19 mouse cellular contexts compared by ENCODE assay signal in the genomic region with DNA sequence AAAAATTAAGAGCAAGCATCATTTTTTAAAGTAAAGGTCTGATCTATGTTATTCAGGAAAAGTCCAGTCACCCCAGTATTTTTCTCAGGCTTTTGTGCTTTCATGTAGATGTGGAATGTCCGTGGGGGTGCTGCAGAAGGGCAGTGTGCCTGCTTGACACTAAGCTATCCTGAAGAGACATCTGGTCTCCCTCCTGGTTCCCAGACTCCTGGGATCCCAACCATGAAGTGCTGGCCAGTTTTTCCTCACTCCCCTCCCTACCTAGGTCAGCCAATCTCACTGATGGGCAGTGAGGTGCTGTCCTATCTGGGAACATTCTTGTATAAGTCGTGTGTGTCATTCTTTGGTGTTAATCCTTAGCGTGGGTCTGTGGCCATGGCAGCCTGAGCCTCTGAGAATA.
DNase-seq lines count a peak whose midpoint lies in the region; ATAC-seq and TF ChIP-seq lines count a peak whose summit lies in the region.
"Had no signal": no experiment of that assay in that cellular context is flagged by ENCODE, and none has a peak within 500 bp of the region (broad histone marks: within the 10 kb centered on the region; RNA-seq: fewer than 3 reads in every experiment).

No protein-coding gene starts in this region.

- H3K4me1 ChIP-seq in forebrain, embryonic 10.5 days: peaks cover 10% of the 10 kb centered on the region
- peaks cover 16% of the 10 kb centered on the region for H3K4me1 ChIP-seq in forebrain, embryonic 15.5 days
- H3K4me1 ChIP-seq in kidney, embryonic 15.5 days: peaks cover 11% of the 10 kb centered on the region
- peaks cover 11 to 14% of the 10 kb centered on the region in 2 experiments for H3K4me1 ChIP-seq in MEL (ENCODE audit: control insufficient read depth in 1 of 2, insufficient read depth in 2 of 2, low read length in 2 of 2)
- H3K4me1 ChIP-seq: heart, embryonic 13.5 days had no signal

- no peaks in the 10 kb centered on the region for H3K9me3 ChIP-seq in forebrain, embryonic 10.5 days
- no peaks in the 10 kb centered on the region for H3K9me3 ChIP-seq in forebrain, embryonic 15.5 days
- H3K9me3 ChIP-seq in kidney, embryonic 15.5 days (replicated peaks): no peaks in the 10 kb centered on the region
- no peaks in the 10 kb centered on the region for H3K9me3 ChIP-seq in MEL (replicated peaks; ENCODE audit: insufficient read depth, low read length)
- H3K9me3 ChIP-seq: embryonic facial prominence, embryonic 15.5 days; heart, embryonic 13.5 days had no signal

- no peak for TF ChIP-seq RAD21 in MEL (IDR thresholded peaks at IDR 0.05; ENCODE audit: low read depth, low read length)

- 82% methylated on average over 3 of the region's 3 CpGs for WGBS in forebrain, embryonic 10.5 days
- 69% methylated on average over 3 of the region's 3 CpGs for WGBS in forebrain, embryonic 15.5 days
- 73% methylated on average over 3 of the region's 3 CpGs for WGBS in kidney, embryonic 15.5 days

- peak; percentile 11 for DNase-seq in cerebellum, adult 9-11 months
- DNase-seq in cerebellum, postnatal 36 days: no peak
- DNase-seq in forebrain, embryonic 10.5 days (ENCODE audit: extremely low spot score, low spot score): no peak
- DNase-seq in kidney, adult 8-10 months: no peak
- DNase-seq in MEL (ENCODE audit: low read depth, low spot score): no peak
- DNase-seq in embryo, embryonic 10 days (ENCODE audit: low spot score): no peak
- DNase-seq: adrenal gland, postnatal 14 days; embryo, embryonic 11 days; gastrocnemius, postnatal 14 days; heart, postnatal 36 days; kidney, adult 11 months had no signal

- no peak for TF ChIP-seq CTCF in MEL (IDR thresholded peaks at IDR 0.05 in 2 of 3, conservative IDR thresholded peaks at IDR 0.05 in 1 of 3; ENCODE audit: control insufficient read depth in 1 of 3, insufficient read depth in 1 of 3, low read depth in 2 of 3, low read length in 3 of 3, poor library complexity in 1 of 3, severe bottlenecking in 1 of 3)

- no peak overlapping the region for H3K4me2 ChIP-seq in forebrain, embryonic 15.5 days (replicated peaks)
- no peak overlapping the region for H3K4me2 ChIP-seq in kidney, embryonic 15.5 days
- H3K4me2 ChIP-seq: embryonic facial prominence, embryonic 15.5 days; heart, embryonic 13.5 days had no signal

- TF ChIP-seq POLR2A in MEL (IDR thresholded peaks at IDR 0.05; ENCODE audit: control insufficient read depth in 1 of 2, insufficient read depth in 1 of 2, low read depth in 1 of 2, low read length in 2 of 2, poor library complexity in 1 of 2): no peak

- no peaks in the 10 kb centered on the region for H3K27me3 ChIP-seq in forebrain, embryonic 10.5 days (ENCODE audit: poor library complexity, severe bottlenecking)
- no peaks in the 10 kb centered on the region for H3K27me3 ChIP-seq in forebrain, embryonic 15.5 days
- no peaks in the 10 kb centered on the region for H3K27me3 ChIP-seq in kidney, embryonic 15.5 days
- no peaks in the 10 kb centered on the region for H3K27me3 ChIP-seq in MEL (ENCODE audit: control insufficient read depth in 1 of 2, insufficient read depth in 2 of 2, low read length in 2 of 2)
- H3K27me3 ChIP-seq: embryonic facial prominence, embryonic 15.5 days; heart, embryonic 13.5 days had no signal

- no peaks in the 10 kb centered on the region for H3K79me2 ChIP-seq in MEL (ENCODE audit: control insufficient read depth, insufficient read depth, low read length, poor library complexity)

- H3K9ac ChIP-seq in forebrain, embryonic 15.5 days (replicated peaks): no peak overlapping the region
- H3K9ac ChIP-seq in kidney, embryonic 15.5 days: no peak overlapping the region
- H3K9ac ChIP-seq in MEL (ENCODE audit: control insufficient read depth, low read depth, low read length, poor library complexity, severe bottlenecking): peak overlapping the region; percentile 23; the same call in 1 of the 2 replicates
- H3K9ac ChIP-seq: embryonic facial prominence, embryonic 15.5 days; heart, embryonic 13.5 days had no signal

- ATAC-seq in forebrain, embryonic 15.5 days (replicated peaks): no peak
- no peak for ATAC-seq in kidney, embryonic 15.5 days (replicated peaks; ENCODE audit: low FRiP score)
- ATAC-seq: activated CD4-positive, CD25-positive, alpha-beta regulatory T cell, adult 4 months; forebrain, embryonic 16.5 days; Patski had no signal

- no peak overlapping the region for H3K4me3 ChIP-seq in forebrain, embryonic 10.5 days
- H3K4me3 ChIP-seq in forebrain, embryonic 15.5 days: no peak overlapping the region
- no peak overlapping the region for H3K4me3 ChIP-seq in kidney, embryonic 15.5 days (replicated peaks)
- H3K4me3 ChIP-seq in MEL (ENCODE audit: control insufficient read depth in 1 of 2, insufficient read depth in 1 of 2, low read depth in 2 of 2, low read length in 2 of 2): no peak overlapping the region
- H3K4me3 ChIP-seq: embryonic facial prominence, embryonic 15.5 days; erythroblast, embryonic 14.5 days; heart, embryonic 13.5 days had no signal

- TF ChIP-seq EP300 in MEL (IDR thresholded peaks at IDR 0.05; ENCODE audit: low read depth in 1 of 2, low read length in 2 of 2): no peak

- 0 out of 2 replicates have a peak overlapping the region, but pooled peaks have one; percentile 15 for H3K27ac ChIP-seq in forebrain, embryonic 10.5 days
- no peak overlapping the region for H3K27ac ChIP-seq in forebrain, embryonic 15.5 days (replicated peaks)
- peak overlapping the region; percentile 76 for H3K27ac ChIP-seq in kidney, embryonic 15.5 days
- H3K27ac ChIP-seq in MEL (ENCODE audit: control insufficient read depth, low read depth, low read length): peak overlapping the region; percentile 94
- H3K27ac ChIP-seq: heart, embryonic 13.5 days had no signal

- no peaks in the 10 kb centered on the region for H3K36me3 ChIP-seq in forebrain, embryonic 10.5 days (replicated peaks)
- H3K36me3 ChIP-seq in forebrain, embryonic 15.5 days: no peaks in the 10 kb centered on the region
- H3K36me3 ChIP-seq in kidney, embryonic 15.5 days: no peaks in the 10 kb centered on the region
- H3K36me3 ChIP-seq in MEL (ENCODE audit: control insufficient read depth in 1 of 2, insufficient read depth in 2 of 2, low read length in 2 of 2): peaks cover 0 to 21% of the 10 kb centered on the region in 2 experiments; a peak in 2 of 4 replicates
- H3K36me3 ChIP-seq: embryonic facial prominence, embryonic 15.5 days; heart, embryonic 13.5 days had no signal

TF ChIP-seq in MEL, 35 proteins besides CTCF, POLR2A, EP300 and RAD21:
- no peak for TF ChIP-seq MXI1 (IDR thresholded peaks at IDR 0.05; ENCODE audit: low read depth, low read length)
- TF ChIP-seq UBTF (IDR thresholded peaks at IDR 0.05; ENCODE audit: borderline replicate concordance, insufficient read depth, low read depth, low read length): no peak
- TF ChIP-seq E2F4 (IDR thresholded peaks at IDR 0.05; ENCODE audit: borderline replicate concordance, low read depth, low read length): no peak
- TF ChIP-seq TAL1 (IDR thresholded peaks at IDR 0.05; ENCODE audit: low read length): no peak
- 0 out of 2 replicates have a peak, but pooled peaks have one; percentile 17 for TF ChIP-seq NELFE (IDR thresholded peaks at IDR 0.05; ENCODE audit: low read depth, low read length)
